9 mouse cellular contexts compared by ENCODE assay signal in the genomic region with DNA sequence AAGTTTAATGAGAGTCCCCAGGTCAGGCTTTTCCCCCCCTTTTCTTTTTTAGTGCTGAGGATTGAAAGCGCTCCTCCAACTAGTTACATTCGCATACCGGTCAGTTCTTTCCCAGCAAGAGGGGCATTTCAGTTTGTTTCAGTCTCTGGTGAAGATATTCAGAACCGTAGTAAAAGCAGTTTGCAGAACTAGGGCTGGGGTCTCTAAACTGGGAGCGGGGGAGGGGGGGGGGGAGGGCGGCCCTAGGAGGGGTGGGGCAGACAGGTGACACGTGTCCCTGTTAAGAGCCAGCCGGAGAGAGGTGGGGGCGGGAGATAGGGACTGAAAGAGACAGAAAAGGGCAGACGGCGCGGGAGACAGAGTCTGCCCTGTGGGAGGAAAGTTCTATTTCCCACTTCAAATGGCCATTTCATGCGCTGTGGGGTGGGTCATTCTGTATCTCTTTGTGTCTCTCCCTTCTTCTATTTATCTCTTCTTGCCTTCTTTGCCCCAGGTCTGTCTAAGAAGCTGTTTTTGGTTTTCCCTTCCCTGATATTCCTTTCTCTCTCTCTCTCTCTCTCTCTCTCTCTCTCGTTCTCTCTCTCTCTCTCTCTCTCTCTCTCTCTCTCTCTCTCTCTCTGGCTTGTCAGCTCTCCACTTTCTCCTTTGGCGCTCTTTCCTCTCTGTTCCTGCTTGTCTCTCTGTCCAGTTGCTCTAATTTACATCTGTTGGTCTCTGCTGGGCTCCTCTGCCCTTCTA. TPM values are rescaled to one million over a fixed set of nuclear protein-coding genes. Genes with fewer than 3 reads are reported as not detected.
DNase-seq lines count a peak whose midpoint lies in the region; ATAC-seq and TF ChIP-seq lines count a peak whose summit lies in the region.
"Had no signal": no experiment of that assay in that cellular context is flagged by ENCODE, and none has a peak within 500 bp of the region (broad histone marks: within the 10 kb centered on the region; RNA-seq: fewer than 3 reads in every experiment).

Gene Slc38a5, plus strand, starts transcription at position 51 of the 738 bp plus-strand sequence.

- H3K4me3 ChIP-seq in cerebellum, adult 2 months (replicated peaks; ENCODE audit: insufficient read depth, low read depth, low read length), result no peak within 1 kb of the TSS
- H3K4me3 ChIP-seq in lung, adult 2 months (replicated peaks; ENCODE audit: extremely low read depth, low read depth, low read length), result peak within 1 kb of the TSS; percentile 30
- no peak within 1 kb of the TSS for H3K4me3 ChIP-seq in intestine, embryonic 15.5 days (replicated peaks)
- H3K4me3 ChIP-seq in midbrain, embryonic 16.5 days (ENCODE audit: low read depth, low read length), result no peak within 1 kb of the TSS; the same call in 1 of the 2 replicates

- WGBS in cerebellum, adult 2 months, result 15% methylated on average over 13 of the region's 15 CpGs
- whole genome bisulfite sequencing in lung, adult 2 months, result 27% methylated on average over 14 of the region's 15 CpGs
- WGBS in intestine, embryonic 15.5 days, result 26% methylated on average over 13 of the region's 15 CpGs
- WGBS in midbrain, embryonic 16.5 days, result 22% methylated on average over 8 of the region's 15 CpGs

- no peak within 1 kb of the TSS for H3K27ac ChIP-seq in cerebellum, adult 2 months (ENCODE audit: insufficient read depth, low read length)
- no peak within 1 kb of the TSS for H3K27ac ChIP-seq in intestine, embryonic 15.5 days
- no peak within 1 kb of the TSS for H3K27ac ChIP-seq in midbrain, embryonic 16.5 days (ENCODE audit: low read length)

- H3K36me3 ChIP-seq in intestine, embryonic 15.5 days, result no peaks in the 10 kb centered on the region
- H3K36me3 ChIP-seq in midbrain, embryonic 16.5 days (ENCODE audit: control insufficient read depth, insufficient read depth, low read length), result no peaks in the 10 kb centered on the region

- no peak for DNase-seq in cerebellum, adult 2 months
- DNase-seq in cerebellum, postnatal 10 days, result no peak
- DNase-seq in lung, adult 2 months, result no peak
- no peak for DNase-seq in lung, postnatal 10 days
- no peak for DNase-seq in layer of hippocampus, adult 9-10 months (ENCODE audit: low spot score)
- DNase-seq in adrenal gland, postnatal 4 days (ENCODE audit: low spot score in 2 of 2), result no peak

- TF ChIP-seq CTCF in cerebellum, adult 2 months (IDR thresholded peaks at IDR 0.05; ENCODE audit: borderline replicate concordance, insufficient read depth, low read depth, low read length), result no peak
- no peak for TF ChIP-seq CTCF in lung, adult 2 months (IDR thresholded peaks at IDR 0.05; ENCODE audit: insufficient read depth, low read length)

- peak within 1 kb of the TSS; percentile 41 for H3K4me2 ChIP-seq in intestine, embryonic 15.5 days (replicated peaks)
- peak within 1 kb of the TSS; percentile 33 for H3K4me2 ChIP-seq in midbrain, embryonic 16.5 days (ENCODE audit: low read length)

- no peaks in the 10 kb centered on the region for H3K4me1 ChIP-seq in cerebellum, adult 2 months (ENCODE audit: control insufficient read depth, insufficient read depth, low read length)
- H3K4me1 ChIP-seq in lung, adult 2 months (ENCODE audit: control insufficient read depth, insufficient read depth, low read length), result no peaks in the 10 kb centered on the region
- no peaks in the 10 kb centered on the region for H3K4me1 ChIP-seq in intestine, embryonic 15.5 days (replicated peaks)
- H3K4me1 ChIP-seq in midbrain, embryonic 16.5 days (ENCODE audit: control insufficient read depth, insufficient read depth, low read length), result no peaks in the 10 kb centered on the region

- ATAC-seq in intestine, embryonic 15.5 days, result no peak
- no peak for ATAC-seq in midbrain, embryonic 16.5 days

- H3K9me3 ChIP-seq in intestine, embryonic 15.5 days, result no peaks in the 10 kb centered on the region
- no peaks in the 10 kb centered on the region for H3K9me3 ChIP-seq in midbrain, embryonic 16.5 days (replicated peaks; ENCODE audit: control insufficient read depth, low read length, poor library complexity, severe bottlenecking)

- no peak for TF ChIP-seq POLR2A in cerebellum, adult 2 months (IDR thresholded peaks at IDR 0.05; ENCODE audit: borderline replicate concordance, insufficient read depth, low read length)
- no peak for TF ChIP-seq POLR2A in lung, adult 2 months (IDR thresholded peaks at IDR 0.05; ENCODE audit: borderline replicate concordance, extremely low read depth, low read depth, low read length)

- H3K27me3 ChIP-seq in cerebellum, adult 2 months (ENCODE audit: control insufficient read depth, insufficient read depth, low read length), result no peaks in the 10 kb centered on the region; the same call in 1 of the 2 replicates
- no peaks in the 10 kb centered on the region for H3K27me3 ChIP-seq in intestine, embryonic 15.5 days (replicated peaks)
- no peaks in the 10 kb centered on the region for H3K27me3 ChIP-seq in midbrain, embryonic 16.5 days (ENCODE audit: control insufficient read depth, insufficient read depth, low read depth, low read length)

- H3K9ac ChIP-seq in intestine, embryonic 15.5 days, result no peak within 1 kb of the TSS
- no peak within 1 kb of the TSS for H3K9ac ChIP-seq in midbrain, embryonic 16.5 days (ENCODE audit: low read depth, low read length)

RNA-seq across cellular contexts. Expression of gene Slc38a5, which starts in this region (rescaled TPM):
- polyA plus RNA-seq in cerebellum, adult 2 months (2012; rRNA removed), result 9.1 and 10.4 TPM in 2 replicates
- polyA plus RNA-seq in lung, adult 2 months (2012; rRNA removed), result 67.1 and 103 TPM in 2 replicates
- polyA plus RNA-seq in intestine, embryonic 15.5 days (2015; fragmentation: Nextera tagmentation; extraction: Ambion mirVana), result 9.1 and 13.9 TPM in 2 replicates
- 37.7 and 41.5 TPM in 2 replicates for polyA plus RNA-seq in midbrain, embryonic 16.5 days (2015; fragmentation: Nextera tagmentation; extraction: Ambion mirVana)
- total RNA-seq in adrenal gland, postnatal 4 days (2021), result 1 to 10 TPM; 2.1 to 7.4 TPM
- total RNA-seq: neutrophil, adult 5-6 weeks had no signal
